Mouse (Mus musculus) midbrain, postnatal 0 days (tissue): ENCODE results near the gene Enc1. TPM values are rescaled to one million over a fixed set of nuclear protein-coding genes. Genes with fewer than 3 reads are reported as not detected.

Experiments used
- ATAC-seq: fragments of 200-750 bp; cut with Nextera tagmentation; 2 replicates; pipeline ENCODE4 v1.8.0; 2017; ENCODE audit warnings: moderate number of reproducible peaks, mild to moderate bottlenecking, moderate TSS enrichment, moderate library complexity; ENCODE audit not compliant: low FRiP score
- DNase-seq: peaks from one replicate; pipeline ENCODE4 v3.0.0-alpha.2; 2015; ENCODE audit warnings: low spot score
- H3K27ac ChIP-seq: fragments of 300-500 bp; sonication (generic); 2 replicates; pipeline ENCODE4 v1.5.1; 2014; ENCODE audit warnings: low read depth, mild to moderate bottlenecking, low read length, mixed read lengths
- H3K27me3 ChIP-seq: fragments of 300-500 bp; sonication (generic); 2 replicates; pipeline ENCODE4 v1.6.1; 2014; ENCODE audit warnings: low read length, control low read depth, mixed read lengths; ENCODE audit not compliant: insufficient read depth
- H3K36me3 ChIP-seq: fragments of 300-500 bp; sonication (generic); 2 replicates; pipeline ENCODE4 v1.6.1; 2014; ENCODE audit warnings: low read length, control low read depth, mixed read lengths; ENCODE audit not compliant: insufficient read depth
- H3K4me1 ChIP-seq: fragments of 300-500 bp; sonication (generic); 2 replicates; pipeline ENCODE4 v1.6.1; 2014; ENCODE audit warnings: mild to moderate bottlenecking, control low read depth, antibody characterized with exemption, low read length, mixed read lengths; ENCODE audit not compliant: insufficient read depth
- H3K4me2 ChIP-seq: fragments of 300-500 bp; sonication (generic); 2 replicates; pipeline ENCODE4 v1.6.1; 2014; ENCODE audit warnings: low read depth, mild to moderate bottlenecking, low read length, mixed read lengths; ENCODE audit not compliant: poor library complexity, severe bottlenecking
- H3K4me3 ChIP-seq: fragments of 300-500 bp; sonication (generic); 2 replicates; pipeline ENCODE4 v1.5.1; 2014; ENCODE audit warnings: low read depth, mild to moderate bottlenecking, low read length, moderate library complexity
- H3K9ac ChIP-seq: fragments of 300-500 bp; sonication (generic); replicated peaks from 2 replicates; pipeline ENCODE4 v1.6.1; 2014; ENCODE audit warnings: mild to moderate bottlenecking, low read length, moderate library complexity, mixed read lengths; ENCODE audit not compliant: poor library complexity, severe bottlenecking
- H3K9me3 ChIP-seq: fragments of 300-500 bp; sonication (generic); 2 replicates; pipeline ENCODE4 v1.6.1; 2016; ENCODE audit warnings: low read length, control low read depth
- CTCF ChIP-seq: IDR thresholded peaks from 2 replicates; pipeline ENCODE4 v1.5.1; 2016; ENCODE audit warnings: antibody characterized with exemption, mild to moderate bottlenecking
- WGBS: fragments of 180-500 bp; shearing (Covaris S2); extraction: QIAGEN DNeasy Blood & Tissue Kit; methylation state at CpG from one replicate; pipeline ENCODE4 v1.1.7; 2014; 5-methylcytosine and 5-hydroxymethylcytosine counted together
- polyA plus RNA-seq: library from polyadenylated mRNA; unstranded; fragments of >200 nt; fragmentation: Nextera tagmentation; extraction: Ambion mirVana; gene quantifications from 2 replicates; pipeline ENCODE4 v1.2.1, GENCODE M21; 2015
- total RNA-seq: library from RNA; depleted of rRNA; stranded (reverse); fragments of >200 nt; gene quantifications from 2 replicates; pipeline ENCODE4 v1.2.3, GENCODE M21; 2014

The Enc1 gene
- total and polyA plus RNA-seq, 2 experiments from 2014 or later = 54.2 to 326 TPM

GRCm38 (mm10) chr13:97292026-97292425 lies 51.1 kb downstream of the Enc1 start:
- WGBS = 32% methylated on average over 5 of the region's 8 CpGs
- H3K4me2 ChIP-seq = no peak overlapping the region
- no peak overlapping the region for H3K27ac ChIP-seq
- H3K36me3 ChIP-seq = no peaks in the 10 kb centered on the region
- DNase-seq (peak; percentile 83), ATAC-seq (peak; percentile 41; the same call in 1 of the 2 replicates)
- H3K9me3 ChIP-seq = no peaks in the 10 kb centered on the region
- H3K27me3 ChIP-seq = no peaks in the 10 kb centered on the region
- H3K9ac ChIP-seq = no peak overlapping the region
- H3K4me3 ChIP-seq = no peak overlapping the region
- H3K4me1 ChIP-seq = peaks cover 8% of the 10 kb centered on the region
- no peak for TF ChIP-seq CTCF

- H3K27me3 ChIP-seq = no peaks in the 10 kb centered on the region
- H3K27ac ChIP-seq = no peak overlapping the region
- no peak overlapping the region for H3K9ac ChIP-seq
- DNase-seq (peak; percentile 38), ATAC-seq (no peak)
- peaks cover 8% of the 10 kb centered on the region for H3K4me1 ChIP-seq
- peak overlapping the region; percentile 12; the same call in 1 of the 2 replicates for H3K4me2 ChIP-seq
- H3K4me3 ChIP-seq = no peak overlapping the region
- WGBS = 11% methylated on average over 12 of the region's 12 CpGs
- H3K36me3 ChIP-seq = no peaks in the 10 kb centered on the region
- no peaks in the 10 kb centered on the region for H3K9me3 ChIP-seq
- no peak for TF ChIP-seq CTCF
These were observed 51.7 kb downstream of the Enc1 start for GRCm38 (mm10) chr13:97292451-97293245.

- H3K27ac ChIP-seq = no peak overlapping the region
- peaks cover 8% of the 10 kb centered on the region for H3K4me1 ChIP-seq
- no peaks in the 10 kb centered on the region for H3K27me3 ChIP-seq
- no peak for DNase-seq
- ATAC-seq = no peak
- no peak overlapping the region for H3K4me2 ChIP-seq
- 50% methylated on average over 9 of the region's 9 CpGs for WGBS
- no peaks in the 10 kb centered on the region for H3K9me3 ChIP-seq
- no peak overlapping the region for H3K4me3 ChIP-seq
- no peaks in the 10 kb centered on the region for H3K36me3 ChIP-seq
- no peak for TF ChIP-seq CTCF
- no peak overlapping the region for H3K9ac ChIP-seq
These were observed 54.4 kb downstream of the Enc1 start for GRCm38 (mm10) chr13:97295101-97295852.

- no peak overlapping the region for H3K9ac ChIP-seq
- WGBS = 78% methylated on average over 11 of the region's 11 CpGs
- H3K4me2 ChIP-seq = no peak overlapping the region
- TF ChIP-seq CTCF = no peak
- H3K4me1 ChIP-seq = peaks cover 8% of the 10 kb centered on the region
- H3K36me3 ChIP-seq = no peaks in the 10 kb centered on the region
- no peak for DNase-seq
- ATAC-seq = no peak
- H3K4me3 ChIP-seq = no peak overlapping the region
- no peaks in the 10 kb centered on the region for H3K9me3 ChIP-seq
- H3K27ac ChIP-seq = no peak overlapping the region
- no peaks in the 10 kb centered on the region for H3K27me3 ChIP-seq
These were observed 54.9 kb downstream of the Enc1 start for GRCm38 (mm10) chr13:97295853-97296219.

GRCm38 (mm10) chr13:97296281-97296680 lies 55.4 kb downstream of the Enc1 start:
- H3K27ac ChIP-seq = no peak overlapping the region
- WGBS = 91% methylated on average over 8 of the region's 8 CpGs
- no peaks in the 10 kb centered on the region for H3K36me3 ChIP-seq
- DNase-seq (no peak), ATAC-seq (no peak)
- no peak overlapping the region for H3K9ac ChIP-seq
- no peak overlapping the region for H3K4me3 ChIP-seq
- no peaks in the 10 kb centered on the region for H3K9me3 ChIP-seq
- TF ChIP-seq CTCF = no peak
- no peak overlapping the region for H3K4me2 ChIP-seq
- H3K27me3 ChIP-seq = no peaks in the 10 kb centered on the region
- H3K4me1 ChIP-seq = peaks cover 5% of the 10 kb centered on the region

- Histone ChIP-seq H3K4me1 (peaks cover 3% of the 10 kb centered on the region; the same call in 1 of the 2 replicates), H3K36me3 (no peaks in the 10 kb centered on the region), H3K9ac (no peak overlapping the region), H3K4me3 (no peak overlapping the region), H3K27me3 (no peaks in the 10 kb centered on the region), H3K9me3 (no peaks in the 10 kb centered on the region), H3K27ac (no peak overlapping the region), H3K4me2 (no peak overlapping the region)
- 85% methylated on average over 5 of the region's 5 CpGs for WGBS
- ATAC-seq = no peak
- TF ChIP-seq CTCF = no peak
- DNase-seq = no peak
These were observed 55.9 kb downstream of the Enc1 start for GRCm38 (mm10) chr13:97296757-97297156.
